Mouse (Mus musculus) frontal cortex, adult (tissue): ENCODE data around the gene Ano6.

ENCODE experiments used
- ATAC-seq: cut with Nextera tagmentation; 2 replicates; pipeline ENCODE4 v1.9.2; 2017; ENCODE audit warnings: mild to moderate bottlenecking, moderate library complexity, mixed read lengths; ENCODE audit not compliant: low TSS enrichment

The Ano6 gene

GRCm38 (mm10) chr15:95931013-95931775, 140.6 kb downstream of the Ano6 start:
- ATAC-seq = peak; percentile 69

- ATAC-seq = peak; percentile 55
These were observed 141.7 kb downstream of the Ano6 start for GRCm38 (mm10) chr15:95932358-95932757.

GRCm38 (mm10) chr15:95935141-95935540, 144.5 kb downstream of the Ano6 start:
- peak; percentile 65 for ATAC-seq

GRCm38 (mm10) chr15:95943470-95943869, 152.8 kb downstream of the Ano6 start:
- ATAC-seq = no peak

- no peak for ATAC-seq
These were observed 153.7 kb downstream of the Ano6 start for GRCm38 (mm10) chr15:95944299-95944698.

GRCm38 (mm10) chr15:95945951-95946708, 155.5 kb downstream of the Ano6 start:
- ATAC-seq = no peak

GRCm38 (mm10) chr15:95948411-95948810, 157.8 kb downstream of the Ano6 start:
- ATAC-seq = no peak

- no peak for ATAC-seq
These were observed 158.7 kb downstream of the Ano6 start for GRCm38 (mm10) chr15:95949336-95949735.

- no peak for ATAC-seq
These were observed 160.9 kb downstream of the Ano6 start for GRCm38 (mm10) chr15:95951497-95951896.

- no peak for ATAC-seq
These were observed 166.0 kb downstream of the Ano6 start for GRCm38 (mm10) chr15:95956692-95957091.

- ATAC-seq = no peak
These were observed 171.9 kb downstream of the Ano6 start for GRCm38 (mm10) chr15:95962411-95963123.

GRCm38 (mm10) chr15:95963124-95963482, 172.5 kb downstream of the Ano6 start:
- ATAC-seq = no peak

- no peak for ATAC-seq
These were observed 173.0 kb downstream of the Ano6 start for GRCm38 (mm10) chr15:95963533-95964250.

GRCm38 (mm10) chr15:95964251-95964561, 173.6 kb downstream of the Ano6 start:
- no peak for ATAC-seq

- no peak for ATAC-seq
These were observed 176.3 kb downstream of the Ano6 start for GRCm38 (mm10) chr15:95966979-95967378.

- no peak for ATAC-seq
These were observed 177.0 kb downstream of the Ano6 start for GRCm38 (mm10) chr15:95967516-95968196.

GRCm38 (mm10) chr15:95969596-95969995, 179.0 kb downstream of the Ano6 start:
- ATAC-seq = no peak

- no peak for ATAC-seq
These were observed 179.5 kb downstream of the Ano6 start for GRCm38 (mm10) chr15:95970176-95970575.

GRCm38 (mm10) chr15:95970691-95971090, 180.0 kb downstream of the Ano6 start:
- ATAC-seq = no peak

- no peak for ATAC-seq
These were observed 180.7 kb downstream of the Ano6 start for GRCm38 (mm10) chr15:95971302-95971701.

- ATAC-seq = no peak
These were observed 181.5 kb downstream of the Ano6 start for GRCm38 (mm10) chr15:95972156-95972555.
